Mouse (Mus musculus) ES-E14 (cell line): ENCODE data around the gene Spata32. TPM values are rescaled to one million over a fixed set of nuclear protein-coding genes. Genes with fewer than 3 reads are reported as not detected.

ENCODE experiments used
- DNase-seq: peaks from one replicate; pipeline ENCODE4 v3.0.0-alpha.2; 2013; ENCODE audit warnings: low read depth, low spot score
- H3K27ac ChIP-seq: 2 replicates; pipeline ENCODE4 v1.5.1; 2012; ENCODE audit warnings: low read depth, mild to moderate bottlenecking, low read length, moderate library complexity, mixed read lengths; ENCODE audit not compliant: poor library complexity, insufficient read depth, severe bottlenecking
- H3K36me3 ChIP-seq: 2 replicates; pipeline ENCODE4 v1.6.1; 2012; ENCODE audit warnings: mild to moderate bottlenecking, low read length, moderate library complexity, mixed read lengths; ENCODE audit not compliant: control insufficient read depth, poor library complexity, insufficient read depth, severe bottlenecking
- H3K4me1 ChIP-seq, 2 experiments: fragments of 150-350 bp in 1 of 2; sonication (generic) in 1 of 2; 2 replicates each; pipeline ENCODE4 v1.6.1; 2012; ENCODE audit warnings: low read length in 2 of 2, mild to moderate bottlenecking in 1 of 2, mixed read lengths in 1 of 2; ENCODE audit not compliant: control insufficient read depth in 2 of 2, insufficient read depth in 2 of 2, poor library complexity in 1 of 2
- H3K4me3 ChIP-seq, 2 experiments: fragments of 150-350 bp in 1 of 2; sonication (generic) in 1 of 2; 2 replicates each; pipeline ENCODE4 v1.5.1; 2012; ENCODE audit warnings: low read length in 2 of 2, low read depth in 1 of 2, mild to moderate bottlenecking in 1 of 2, mixed read lengths in 1 of 2; ENCODE audit not compliant: insufficient read depth in 1 of 2, poor library complexity in 1 of 2, severe bottlenecking in 1 of 2
- H3K9ac ChIP-seq: 2 replicates; pipeline ENCODE4 v1.6.1; 2012; ENCODE audit warnings: low read depth, mild to moderate bottlenecking, low read length, mixed read lengths; ENCODE audit not compliant: poor library complexity, insufficient read depth, severe bottlenecking
- H3K9me3 ChIP-seq: fragments of 150-350 bp; sonication (generic); 2 replicates; pipeline ENCODE4 v1.6.1; 2012; ENCODE audit warnings: low read depth, mild to moderate bottlenecking, low read length; ENCODE audit not compliant: control insufficient read depth, insufficient read depth
- CHD2 ChIP-seq: IDR thresholded peaks from 2 replicates; pipeline ENCODE4 v1.6.1; 2014; ENCODE audit warnings: mild to moderate bottlenecking, low read depth, low read length, inconsistent platforms
- HCFC1 ChIP-seq: IDR thresholded peaks from 2 replicates; pipeline ENCODE4 v1.6.1; 2012; ENCODE audit warnings: low read length, inconsistent platforms, borderline replicate concordance; ENCODE audit not compliant: insufficient read depth
- MAFK ChIP-seq: IDR thresholded peaks from 2 replicates; pipeline ENCODE4 v1.6.1; 2014; ENCODE audit warnings: mild to moderate bottlenecking, low read depth, low read length, inconsistent platforms; ENCODE audit not compliant: insufficient read depth
- ZC3H11A ChIP-seq: IDR thresholded peaks from 2 replicates; pipeline ENCODE4 v1.6.1; 2012; ENCODE audit warnings: low read depth, mild to moderate bottlenecking, inconsistent platforms, low read length, borderline replicate concordance
- ZNF384 ChIP-seq: IDR thresholded peaks from 2 replicates; pipeline ENCODE4 v1.6.1; 2012; ENCODE audit warnings: low read depth, low read length, inconsistent platforms
- in situ Hi-C, 2 experiments: fragments of 600-800 bp; cut with MboI; formaldehyde crosslinking; loops; one replicate each; pipeline ENCODE4 v1.15.1; 2025; ENCODE audit warnings: low sequenced_read_pairs in 2 of 2, inconsistent platforms in 1 of 2; ENCODE audit not compliant: unreplicated experiment in 2 of 2
- total RNA-seq: library from RNA; depleted of rRNA; stranded (reverse); fragments of 300-350 nt; gene quantifications from 2 replicates; pipeline ENCODE4 v1.2.3, GENCODE M21; 2012

Spata32 gene
- total RNA-seq, 1 experiment = not detected

DNA sequence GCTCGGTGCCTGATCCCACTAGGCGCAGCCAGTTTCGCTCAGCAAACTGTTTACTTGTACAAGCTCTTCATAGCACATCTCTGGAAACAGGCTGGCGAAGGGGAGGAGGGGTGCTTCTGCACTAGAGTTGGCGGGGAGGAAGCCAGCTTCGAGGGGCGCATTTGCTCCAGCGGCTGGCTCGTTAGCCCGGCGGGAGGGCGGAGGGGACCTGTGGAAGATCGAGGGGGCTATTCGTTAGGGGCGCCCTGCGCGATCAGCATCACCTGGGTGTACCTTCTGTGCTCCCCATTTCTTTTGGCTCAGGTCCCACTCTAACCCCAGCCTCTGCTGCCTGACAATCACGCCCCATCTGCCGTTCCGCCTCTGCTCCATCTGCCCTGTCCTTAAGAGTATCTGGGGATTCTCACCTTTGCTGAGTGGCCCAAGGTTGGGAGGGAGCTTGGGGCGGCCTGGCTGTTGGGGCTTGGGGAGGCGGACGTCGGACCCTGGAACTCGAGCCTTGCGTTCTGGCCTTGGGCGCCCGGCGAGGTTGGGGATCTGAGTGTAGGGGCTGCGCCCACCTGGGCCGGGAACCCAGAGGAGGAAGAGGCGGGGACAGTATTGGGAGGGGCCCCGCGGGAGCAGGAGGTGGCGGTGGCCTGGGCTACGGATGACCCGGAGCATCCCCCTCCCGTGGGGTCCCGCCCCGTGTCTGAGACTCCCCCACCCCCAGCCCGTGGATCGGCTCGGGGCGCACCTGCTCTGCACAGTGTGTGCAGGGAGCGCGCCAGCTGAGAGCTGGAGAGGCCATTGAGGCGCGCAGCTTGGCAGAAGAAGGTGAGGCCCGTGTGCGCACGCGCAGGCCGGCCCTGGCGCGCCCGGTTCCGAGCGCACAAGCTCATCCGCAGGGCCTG is 19.1 kb downstream of the Spata32 start:
- Histone ChIP-seq H3K4me1 (peaks cover 0 to 8% of the 10 kb centered on the region in 2 experiments; a peak in 2 of 4 replicates), H3K36me3 (no peaks in the 10 kb centered on the region), H3K9ac (peak overlapping the region; percentile 81), H3K27ac (no peak overlapping the region), H3K4me3 (peak overlapping the region; percentile 83 to 85), H3K9me3 (no peaks in the 10 kb centered on the region)
- DNase-seq = no peak
- no peak for TF ChIP-seq ZC3H11A
- no peak for TF ChIP-seq MAFK
- TF ChIP-seq HCFC1 = no peak
- TF ChIP-seq CHD2 = no peak
- no peak for TF ChIP-seq ZNF384
- in situ Hi-C loops = no loop called here

DNA sequence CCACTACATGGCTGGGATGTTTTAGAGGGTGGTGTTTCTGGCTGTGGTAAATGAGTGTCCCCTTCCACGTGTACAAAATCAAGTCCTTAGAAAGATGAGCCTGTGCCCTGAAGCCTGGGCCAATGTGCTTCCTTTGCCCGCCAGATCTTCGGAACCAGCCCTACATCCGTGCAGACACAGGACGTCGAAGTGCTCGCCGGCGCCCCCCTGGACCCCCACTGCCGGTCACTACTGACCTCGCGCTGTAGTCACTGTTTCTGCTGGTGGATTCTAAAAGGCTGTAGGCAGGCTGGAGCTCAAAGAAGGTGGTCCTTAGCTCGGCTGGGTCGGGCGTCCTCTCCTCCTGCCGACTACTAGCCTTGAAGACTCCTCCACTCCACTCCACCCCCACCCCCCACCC is 19.9 kb downstream of the Spata32 start:
- in situ Hi-C loops = no loop called here
- TF ChIP-seq HCFC1 = no peak
- no peaks in the 10 kb centered on the region for H3K9me3 ChIP-seq

DNA sequence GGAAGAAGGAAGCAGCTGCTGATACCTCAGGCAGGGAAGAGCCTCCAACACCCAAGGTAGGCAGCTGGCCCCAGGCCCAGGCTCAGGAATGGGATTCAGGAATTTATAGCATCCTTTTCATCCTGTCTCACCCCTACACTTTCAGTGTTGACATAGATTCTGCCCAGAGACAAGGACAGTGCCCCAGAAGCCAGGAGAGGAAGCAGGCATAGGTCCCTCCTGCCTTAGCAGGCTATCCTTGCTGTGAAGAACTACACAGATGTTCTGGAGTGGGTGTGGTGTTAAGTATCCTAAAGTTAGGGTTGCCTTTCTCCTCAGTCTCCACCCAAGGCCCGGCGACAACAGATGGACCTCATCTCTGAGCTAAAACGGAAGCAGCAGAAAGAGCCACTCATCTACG is 20.9 kb downstream of the Spata32 start:
- DNase-seq = no peak
- Histone ChIP-seq H3K36me3 (no peaks in the 10 kb centered on the region), H3K4me1 (peaks cover 0 to 16% of the 10 kb centered on the region in 2 experiments; a peak in 2 of 4 replicates), H3K4me3 (no peak overlapping the region), H3K9ac (no peak overlapping the region), H3K9me3 (no peaks in the 10 kb centered on the region), H3K27ac (no peak overlapping the region)
- TF ChIP-seq ZC3H11A (no peak), ZNF384 (no peak), HCFC1 (no peak), MAFK (no peak), CHD2 (no peak)
- in situ Hi-C loops = no loop called here

More for the DNA sequence above, 19.9 kb downstream of the Spata32 start:
- Histone ChIP-seq H3K4me1 (peaks cover 0 to 11% of the 10 kb centered on the region in 2 experiments; a peak in 2 of 4 replicates), H3K27ac (no peak overlapping the region), H3K9ac (no peak overlapping the region; the same call in 1 of the 2 replicates), H3K36me3 (no peaks in the 10 kb centered on the region), H3K4me3 (peak overlapping the region; percentile 43 to 85; a peak in 2 of 4 replicates)
- no peak for DNase-seq

DNA sequence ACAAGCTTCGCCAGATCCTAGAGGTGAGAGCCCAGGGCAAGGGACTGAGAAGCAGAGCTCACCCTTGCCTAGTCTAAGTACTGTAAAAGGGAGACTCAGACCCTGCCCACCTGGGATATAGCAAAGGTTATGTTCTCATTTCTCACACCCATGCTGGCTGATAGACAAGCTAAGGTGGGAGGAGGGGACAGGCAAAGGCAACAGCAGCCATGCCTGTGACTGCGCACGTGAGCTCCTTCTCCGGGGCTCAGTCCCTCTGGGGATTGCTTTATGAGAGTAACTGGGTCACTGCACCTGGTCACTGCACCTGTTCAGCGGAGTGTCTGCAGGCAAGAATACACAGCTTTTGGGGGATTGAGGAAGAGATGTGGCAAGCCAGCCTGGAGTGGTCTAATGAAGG is 22.6 kb downstream of the Spata32 start:
- DNase-seq = no peak
- Histone ChIP-seq H3K27ac (no peak overlapping the region), H3K9me3 (no peaks in the 10 kb centered on the region), H3K36me3 (no peaks in the 10 kb centered on the region), H3K4me3 (no peak overlapping the region), H3K4me1 (peaks cover 0 to 18% of the 10 kb centered on the region in 2 experiments; a peak in 2 of 4 replicates), H3K9ac (no peak overlapping the region)
- TF ChIP-seq CHD2 (no peak), HCFC1 (no peak), MAFK (no peak)
- in situ Hi-C loops = no loop called here

DNA sequence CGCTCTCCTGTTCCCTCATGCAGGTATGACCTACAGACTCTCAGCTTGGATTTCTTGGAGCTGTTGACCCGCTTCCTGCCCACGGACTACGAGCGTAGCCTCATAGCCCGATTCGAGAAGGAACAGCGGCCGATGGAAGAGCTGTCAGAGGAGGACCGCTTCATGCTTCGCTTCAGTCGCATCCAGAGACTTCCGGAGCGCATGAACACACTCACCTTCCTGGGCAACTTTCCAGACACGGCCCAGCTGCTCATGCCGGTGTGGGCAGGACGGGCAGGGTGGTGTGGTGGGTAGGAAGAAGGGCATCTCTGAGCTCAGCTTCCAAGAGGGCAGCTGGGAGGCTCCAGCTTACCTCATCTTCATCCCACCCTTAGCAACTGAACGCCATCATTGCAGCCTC is 23.0 kb downstream of the Spata32 start:
- peaks cover 0 to 18% of the 10 kb centered on the region in 2 experiments; a peak in 2 of 4 replicates for H3K4me1 ChIP-seq
- no peak overlapping the region for H3K4me3 ChIP-seq
- no peaks in the 10 kb centered on the region for H3K36me3 ChIP-seq
- TF ChIP-seq ZC3H11A (no peak), MAFK (no peak), HCFC1 (no peak), ZNF384 (no peak)
- H3K9me3 ChIP-seq = no peaks in the 10 kb centered on the region
- in situ Hi-C loops = no loop called here
- DNase-seq = no peak
- H3K9ac ChIP-seq = no peak overlapping the region
- no peak overlapping the region for H3K27ac ChIP-seq
